Mouse (Mus musculus) erythroblast, embryonic 14.5 days (primary cell): ENCODE data around the gene Lsp1. TPM values are rescaled to one million over a fixed set of nuclear protein-coding genes. Genes with fewer than 3 reads are reported as not detected.

Experiments
- H3K27me3 ChIP-seq: 2 replicates; pipeline ENCODE4 v1.6.1; 2012; ENCODE audit warnings: inconsistent platforms; ENCODE audit not compliant: control insufficient read depth
- H3K36me3 ChIP-seq: 2 replicates; pipeline ENCODE4 v1.6.1; 2012; ENCODE audit warnings: mild to moderate bottlenecking, inconsistent platforms; ENCODE audit not compliant: control insufficient read depth
- H3K4me1 ChIP-seq: 2 replicates; pipeline ENCODE4 v1.6.1; 2012; ENCODE audit warnings: inconsistent platforms; ENCODE audit not compliant: control insufficient read depth
- H3K4me3 ChIP-seq: replicated peaks from 2 replicates; pipeline ENCODE3; 2012; ENCODE audit warnings: moderate library complexity, mild to moderate bottlenecking, inconsistent platforms
- H3K9me3 ChIP-seq: 2 replicates; pipeline ENCODE4 v1.6.1; 2012; ENCODE audit warnings: low read length, inconsistent platforms, mixed read lengths; ENCODE audit not compliant: control insufficient read depth
- GATA1 ChIP-seq: IDR thresholded peaks from 2 replicates; pipeline ENCODE4 v1.6.1; 2012; ENCODE audit warnings: low read length, inconsistent platforms, mixed read lengths
- TAL1 ChIP-seq: IDR thresholded peaks from 3 replicates; pipeline ENCODE4 v1.6.1; 2012; ENCODE audit warnings: low read length, inconsistent platforms, mixed read lengths
- polyA plus RNA-seq: library from polyadenylated mRNA; stranded (reverse); fragments of >175 nt; gene quantifications from 2 replicates; pipeline ENCODE4 v1.2.3, GENCODE M21; 2012

Gene Lsp1
- polyA plus RNA-seq, 1 experiment: 0.05 TPM

GRCm38 (mm10) chr7:142487341-142487859 is 26.8 kb downstream of the Lsp1 start:
- Histone ChIP-seq H3K4me3 (no peak overlapping the region), H3K4me1 (no peaks in the 10 kb centered on the region), H3K36me3 (no peaks in the 10 kb centered on the region), H3K27me3 (no peaks in the 10 kb centered on the region), H3K9me3 (no peaks in the 10 kb centered on the region)
- TF ChIP-seq TAL1 (no peak), GATA1 (no peak)

- no peak for TF ChIP-seq TAL1
- H3K27me3 ChIP-seq: no peaks in the 10 kb centered on the region
- H3K4me1 ChIP-seq: no peaks in the 10 kb centered on the region
- no peak overlapping the region for H3K4me3 ChIP-seq
- no peaks in the 10 kb centered on the region for H3K36me3 ChIP-seq
- no peaks in the 10 kb centered on the region for H3K9me3 ChIP-seq
Observed at GRCm38 (mm10) chr7:142488053-142488452, 27.4 kb downstream of the Lsp1 start.

GRCm38 (mm10) chr7:142493535-142493934 is 32.9 kb downstream of the Lsp1 start:
- Histone ChIP-seq H3K4me1 (no peaks in the 10 kb centered on the region), H3K9me3 (no peaks in the 10 kb centered on the region), H3K27me3 (no peaks in the 10 kb centered on the region), H3K4me3 (no peak overlapping the region), H3K36me3 (no peaks in the 10 kb centered on the region)
- TF ChIP-seq TAL1 (no peak), GATA1 (no peak)

DNA sequence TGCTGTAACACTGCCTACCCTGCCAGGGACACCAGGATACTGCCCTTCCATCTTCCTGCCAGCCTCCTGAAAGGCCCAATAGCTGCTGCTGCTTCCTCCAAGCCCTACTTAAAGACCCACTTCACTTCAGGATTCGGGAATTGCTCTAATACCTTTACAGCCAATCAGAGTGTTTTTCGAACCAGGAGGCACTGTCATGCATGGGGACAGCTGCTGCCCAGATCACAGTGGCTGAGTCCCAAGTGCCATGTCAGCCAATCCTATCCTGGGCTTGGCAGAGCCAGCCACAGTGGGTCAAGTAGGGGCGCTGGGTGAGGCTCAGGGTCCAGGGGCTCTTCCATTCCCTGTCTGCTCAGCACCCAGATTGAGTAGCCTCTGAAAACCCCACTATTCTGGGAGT is 35.5 kb downstream of the Lsp1 start:
- Histone ChIP-seq H3K4me3 (no peak overlapping the region), H3K36me3 (no peaks in the 10 kb centered on the region), H3K9me3 (no peaks in the 10 kb centered on the region), H3K27me3 (no peaks in the 10 kb centered on the region), H3K4me1 (no peaks in the 10 kb centered on the region)
- TF ChIP-seq TAL1 (no peak), GATA1 (no peak)

GRCm38 (mm10) chr7:142496800-142497199 is 36.2 kb downstream of the Lsp1 start:
- no peaks in the 10 kb centered on the region for H3K4me1 ChIP-seq
- H3K4me3 ChIP-seq: no peak overlapping the region
- no peaks in the 10 kb centered on the region for H3K9me3 ChIP-seq
- no peaks in the 10 kb centered on the region for H3K36me3 ChIP-seq
- TF ChIP-seq TAL1 (no peak), GATA1 (no peak)
- H3K27me3 ChIP-seq: no peaks in the 10 kb centered on the region

DNA sequence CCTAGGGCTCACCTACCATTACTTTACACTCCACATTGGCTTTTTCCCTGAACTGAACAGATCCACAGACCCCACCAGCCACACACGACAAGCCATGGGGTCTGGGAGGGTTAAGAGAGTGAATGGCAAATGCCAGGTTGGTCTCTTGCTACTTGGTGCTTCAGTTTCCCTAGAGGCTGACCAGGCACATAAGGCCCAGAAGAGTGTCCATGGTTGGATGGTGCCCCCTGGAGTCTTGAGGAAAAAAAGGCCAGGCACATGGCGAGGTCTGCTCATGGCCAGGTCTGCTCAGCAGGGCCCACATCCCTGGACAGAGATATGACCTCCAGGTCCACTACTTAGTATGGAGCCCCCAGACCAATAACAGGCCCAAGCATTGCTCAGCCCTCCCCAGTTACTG is 37.2 kb downstream of the Lsp1 start:
- H3K4me1 ChIP-seq: no peaks in the 10 kb centered on the region
- no peaks in the 10 kb centered on the region for H3K27me3 ChIP-seq
- no peaks in the 10 kb centered on the region for H3K9me3 ChIP-seq
- H3K4me3 ChIP-seq: no peak overlapping the region
- TF ChIP-seq TAL1 (no peak), GATA1 (no peak)
- H3K36me3 ChIP-seq: no peaks in the 10 kb centered on the region

DNA sequence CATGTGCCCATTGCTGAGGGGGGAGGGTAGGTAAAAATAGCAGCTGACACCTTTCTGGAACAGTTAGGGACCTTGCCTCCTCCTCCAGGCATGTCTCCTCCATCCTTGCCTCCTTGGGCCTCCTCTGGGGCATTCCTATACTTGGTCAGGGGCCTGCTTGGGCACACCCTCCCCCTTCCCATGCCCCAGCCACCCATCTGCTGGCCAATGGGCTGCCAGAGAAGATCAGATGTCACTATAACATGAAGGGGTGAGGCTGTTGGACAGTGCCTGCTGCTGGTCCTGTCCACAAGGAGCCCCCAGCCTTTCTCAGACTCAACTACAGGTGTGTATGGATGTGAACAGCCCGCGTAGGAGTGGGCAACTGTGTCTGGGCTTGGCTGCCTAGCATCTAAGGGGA is 38.0 kb downstream of the Lsp1 start, which contains the start of gene Tnnt3:
Tnnt3 (plus strand) TSS at position 262 of the 400 bp plus-strand sequence.
- H3K4me3 ChIP-seq: no peak within 1 kb of the TSS
- H3K27me3 ChIP-seq: no peaks in the 10 kb centered on the region
- no peaks in the 10 kb centered on the region for H3K9me3 ChIP-seq
- no peaks in the 10 kb centered on the region for H3K4me1 ChIP-seq
- TF ChIP-seq GATA1: no peak
- no peak for TF ChIP-seq TAL1
- no peaks in the 10 kb centered on the region for H3K36me3 ChIP-seq

- Histone ChIP-seq H3K4me1 (no peaks in the 10 kb centered on the region), H3K4me3 (no peak overlapping the region), H3K27me3 (no peaks in the 10 kb centered on the region), H3K36me3 (no peaks in the 10 kb centered on the region), H3K9me3 (no peaks in the 10 kb centered on the region)
- TF ChIP-seq TAL1: no peak
- TF ChIP-seq GATA1: no peak
Observed at GRCm38 (mm10) chr7:142499010-142499721, 38.6 kb downstream of the Lsp1 start.

DNA sequence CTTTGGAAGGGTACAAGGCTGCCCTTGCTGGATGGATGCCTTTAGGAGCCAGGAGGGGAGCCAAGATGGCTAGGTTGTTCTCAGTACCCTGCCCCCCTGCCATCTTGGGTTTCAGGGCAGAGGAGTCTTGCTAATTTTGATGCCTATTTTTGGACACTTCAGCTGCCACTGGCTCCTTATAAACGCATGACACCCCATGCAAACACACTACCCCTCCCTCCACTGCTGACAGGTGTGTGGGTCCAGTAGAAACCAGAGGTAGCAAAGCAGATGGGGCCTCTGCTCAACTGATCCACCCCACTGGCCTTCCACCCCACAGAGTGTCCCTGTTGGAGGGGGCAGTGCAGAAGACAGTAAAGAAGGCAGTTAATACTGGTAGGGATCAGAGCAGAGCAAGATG is 39.4 kb downstream of the Lsp1 start:
- Histone ChIP-seq H3K27me3 (no peaks in the 10 kb centered on the region), H3K36me3 (no peaks in the 10 kb centered on the region), H3K4me3 (no peak overlapping the region), H3K4me1 (no peaks in the 10 kb centered on the region), H3K9me3 (no peaks in the 10 kb centered on the region)
- TF ChIP-seq GATA1: no peak
- no peak for TF ChIP-seq TAL1

DNA sequence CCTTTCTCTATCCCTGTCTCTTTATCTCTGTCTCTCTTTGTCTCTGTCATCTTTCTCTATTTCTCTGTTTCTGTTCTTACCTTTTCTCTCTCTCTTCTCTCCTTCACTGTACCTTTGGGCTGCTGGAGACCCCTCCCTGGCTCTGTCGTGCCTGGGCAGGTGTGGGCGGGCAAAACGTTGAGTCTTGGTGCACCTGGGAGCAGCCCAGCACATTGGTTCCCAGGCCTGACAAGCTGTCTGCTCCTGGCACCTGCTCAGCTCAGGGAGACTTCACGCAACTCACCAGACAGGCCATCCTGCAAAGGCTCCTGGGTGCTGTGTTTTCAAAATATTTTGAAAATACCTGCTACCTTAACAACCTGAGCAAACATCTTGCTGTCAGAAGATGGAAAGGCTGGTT is 42.6 kb downstream of the Lsp1 start:
- TF ChIP-seq TAL1 (no peak), GATA1 (no peak)
- no peaks in the 10 kb centered on the region for H3K4me1 ChIP-seq
- no peak overlapping the region for H3K4me3 ChIP-seq
- 0 out of 2 replicates have a peak, but pooled peaks cover 2% of the 10 kb centered on the region for H3K27me3 ChIP-seq
- H3K9me3 ChIP-seq: no peaks in the 10 kb centered on the region
- H3K36me3 ChIP-seq: no peaks in the 10 kb centered on the region
